Mouse (Mus musculus): Measurements from ENCODE around the gene Clic6.

DNA sequence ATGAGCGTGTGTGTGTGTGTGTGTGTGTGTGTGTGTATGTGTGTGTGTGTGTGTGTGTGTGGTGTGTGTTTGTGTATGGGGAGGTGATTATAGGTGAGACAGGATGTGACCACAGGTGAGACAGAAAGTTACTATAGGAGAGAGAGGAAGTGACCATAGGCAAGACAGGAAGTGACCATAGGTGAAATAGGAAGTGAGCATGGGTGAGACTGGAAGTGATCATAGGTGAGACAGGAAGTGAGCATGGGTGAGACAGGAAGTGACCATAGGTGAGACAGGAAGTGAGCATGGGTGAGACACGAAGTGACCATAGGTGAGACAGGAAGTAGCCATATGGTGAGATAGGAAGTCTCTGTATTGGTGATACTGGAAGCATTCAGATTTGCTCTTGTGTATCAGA is 49.7 kb downstream of the Clic6 start:
- TF ChIP-seq USF1 (IDR thresholded peaks at IDR 0.05; ENCODE audit: low read depth, low read length) = no peak
- TF ChIP-seq POLR2A (IDR thresholded peaks at IDR 0.05; ENCODE audit: low read depth, low read length) = no peak
- TF ChIP-seq TCF12 (IDR thresholded peaks at IDR 0.05; ENCODE audit: low read depth, low read length) = no peak
- no peak for TF ChIP-seq CTCF (conservative IDR thresholded peaks at IDR 0.05 in 1 of 2, IDR thresholded peaks at IDR 0.05 in 1 of 2; ENCODE audit: low read depth in 2 of 2, low read length in 2 of 2)
- no peak for TF ChIP-seq CHD1 (IDR thresholded peaks at IDR 0.05; ENCODE audit: low read depth, low read length)
- no peak for TF ChIP-seq TBP (conservative IDR thresholded peaks at IDR 0.05; ENCODE audit: low read depth, low read length)
- peak; percentile 63 for TF ChIP-seq ELF1 (IDR thresholded peaks at IDR 0.05; ENCODE audit: low read depth, low read length)
- TF ChIP-seq HCFC1 (IDR thresholded peaks at IDR 0.05; ENCODE audit: low read depth, low read length) = peak; percentile 44
- no peak for TF ChIP-seq E2F4 (IDR thresholded peaks at IDR 0.05; ENCODE audit: insufficient replicate concordance, low read depth, low read length)
- TF ChIP-seq RAD21 (IDR thresholded peaks at IDR 0.05; ENCODE audit: low read depth, low read length) = no peak
- TF ChIP-seq MYC (IDR thresholded peaks at IDR 0.05; ENCODE audit: low read depth, low read length) = no peak
